Mouse (Mus musculus) thymus, adult 2 months (tissue): ENCODE results near the gene Fam92b. TPM values are rescaled to one million over a fixed set of nuclear protein-coding genes. Genes with fewer than 3 reads are reported as not detected.

Experiments
- DNase-seq: peaks from one replicate; pipeline ENCODE4 v3.0.0; 2021
- H3K27ac ChIP-seq: fragments of 200-500 bp; 2 replicates; pipeline ENCODE4 v1.5.1; 2012; ENCODE audit warnings: low read length, control low read depth; ENCODE audit not compliant: control insufficient read depth, insufficient read depth
- H3K27me3 ChIP-seq: fragments of 200-500 bp; 2 replicates; pipeline ENCODE4 v1.6.1; 2012; ENCODE audit warnings: mild to moderate bottlenecking, low read length, moderate library complexity, mixed read lengths; ENCODE audit not compliant: control insufficient read depth, insufficient read depth
- H3K36me3 ChIP-seq: fragments of 200-500 bp; 2 replicates; pipeline ENCODE4 v1.6.1; 2012; ENCODE audit warnings: mild to moderate bottlenecking, low read length, moderate library complexity; ENCODE audit not compliant: control insufficient read depth, insufficient read depth
- H3K4me1 ChIP-seq: fragments of 200-500 bp; replicated peaks from 2 replicates; pipeline ENCODE4 v1.6.1; 2012; ENCODE audit warnings: low read length; ENCODE audit not compliant: control insufficient read depth, insufficient read depth
- H3K4me3 ChIP-seq: fragments of 200-500 bp; 2 replicates; pipeline ENCODE4 v1.5.1; 2012; ENCODE audit warnings: mild to moderate bottlenecking, low read length, control low read depth, moderate library complexity; ENCODE audit not compliant: control insufficient read depth, insufficient read depth
- CTCF ChIP-seq: fragments of 200-500 bp; IDR thresholded peaks from 2 replicates; pipeline ENCODE4 v1.5.1; 2012; ENCODE audit warnings: mild to moderate bottlenecking, control low read depth, low read length, moderate library complexity, borderline replicate concordance; ENCODE audit not compliant: control insufficient read depth, poor library complexity, insufficient read depth; ENCODE audit errors: extremely low read depth
- POLR2A ChIP-seq: fragments of 200-500 bp; IDR thresholded peaks from 2 replicates; pipeline ENCODE4 v1.6.1; 2012; ENCODE audit warnings: mild to moderate bottlenecking, low read length, control low read depth, moderate library complexity; ENCODE audit not compliant: control insufficient read depth, poor library complexity, insufficient read depth; ENCODE audit errors: extremely low read depth
- WGBS: fragments of 180-500 bp; shearing (Covaris S2); methylation state at CpG from one replicate; pipeline ENCODE4 v1.1.7; 2018; 5-methylcytosine and 5-hydroxymethylcytosine counted together
- polyA plus RNA-seq: library from polyadenylated mRNA; depleted of rRNA; stranded (reverse); fragments of >200 nt; gene quantifications from 2 replicates; pipeline ENCODE4 v1.2.3, GENCODE M21; 2012

Fam92b gene
- polyA plus RNA-seq, 1 experiment = 0.39 TPM

GRCm38 (mm10) chr8:120162404-120162752, 14.9 kb downstream of the Fam92b start:
- no peak overlapping the region for H3K4me3 ChIP-seq
- WGBS = 53% methylated on average over 5 of the region's 5 CpGs

GRCm38 (mm10) chr8:120161658-120162403, 15.4 kb downstream of the Fam92b start:
- H3K27me3 ChIP-seq = no peaks in the 10 kb centered on the region
- no peak overlapping the region for H3K27ac ChIP-seq
- H3K4me3 ChIP-seq = no peak overlapping the region
- H3K4me1 ChIP-seq = no peaks in the 10 kb centered on the region
- H3K36me3 ChIP-seq = no peaks in the 10 kb centered on the region
- DNase-seq = no peak
- WGBS = 96% methylated on average over 16 of the region's 16 CpGs
- TF ChIP-seq CTCF (no peak), POLR2A (no peak)

More at GRCm38 (mm10) chr8:120162404-120162752, 14.9 kb downstream of the Fam92b start:
- no peaks in the 10 kb centered on the region for H3K4me1 ChIP-seq
- no peaks in the 10 kb centered on the region for H3K27me3 ChIP-seq
- H3K36me3 ChIP-seq = no peaks in the 10 kb centered on the region
- TF ChIP-seq CTCF = no peak
- no peak for TF ChIP-seq POLR2A
- DNase-seq = no peak
- H3K27ac ChIP-seq = no peak overlapping the region

GRCm38 (mm10) chr8:120160366-120160765, 16.9 kb downstream of the Fam92b start:
- no peaks in the 10 kb centered on the region for H3K36me3 ChIP-seq
- peaks cover 3% of the 10 kb centered on the region; the same call in 1 of the 2 replicates for H3K4me1 ChIP-seq
- 90% methylated on average over 8 of the region's 8 CpGs for WGBS
- H3K4me3 ChIP-seq = no peak overlapping the region
- no peak overlapping the region for H3K27ac ChIP-seq
- DNase-seq = no peak
- TF ChIP-seq CTCF (no peak), POLR2A (no peak)
- no peaks in the 10 kb centered on the region for H3K27me3 ChIP-seq

DNA sequence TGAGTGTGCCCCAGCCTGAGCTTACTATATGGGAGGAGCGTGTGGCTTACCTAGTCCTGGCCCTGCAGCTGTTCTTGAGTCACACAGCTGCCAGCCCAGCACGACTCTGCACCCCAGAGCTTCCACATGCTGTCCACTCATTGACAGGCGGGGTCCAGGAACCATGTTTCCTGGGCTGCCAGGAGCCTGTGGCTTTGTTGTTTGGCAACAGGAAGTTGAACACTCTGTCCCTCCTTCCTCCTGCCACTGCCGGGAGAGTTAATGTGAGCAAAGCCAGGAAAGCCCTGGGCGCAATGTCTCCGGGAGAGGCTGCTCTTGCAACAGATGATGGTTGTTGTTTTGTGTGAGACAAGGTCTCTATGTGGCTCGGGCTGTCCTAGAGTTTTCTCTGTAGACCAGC, 24.6 kb downstream of the Fam92b start:
- H3K36me3 ChIP-seq = no peaks in the 10 kb centered on the region
- H3K4me3 ChIP-seq = no peak overlapping the region
- no peaks in the 10 kb centered on the region for H3K27me3 ChIP-seq
- 26% methylated on average over 7 of the region's 7 CpGs for WGBS
- H3K4me1 ChIP-seq = peaks cover 13% of the 10 kb centered on the region
- H3K27ac ChIP-seq = no peak overlapping the region
- TF ChIP-seq CTCF (no peak), POLR2A (no peak)
- no peak for DNase-seq

- TF ChIP-seq POLR2A (no peak), CTCF (no peak)
- 93% methylated on average over 9 of the region's 9 CpGs for WGBS
- no peak overlapping the region for H3K4me3 ChIP-seq
- peaks cover 11% of the 10 kb centered on the region for H3K4me1 ChIP-seq
- DNase-seq = no peak
- no peaks in the 10 kb centered on the region for H3K36me3 ChIP-seq
- H3K27ac ChIP-seq = no peak overlapping the region
- no peaks in the 10 kb centered on the region for H3K27me3 ChIP-seq
These were observed 26.1 kb downstream of the Fam92b start for GRCm38 (mm10) chr8:120151151-120151550.

DNA sequence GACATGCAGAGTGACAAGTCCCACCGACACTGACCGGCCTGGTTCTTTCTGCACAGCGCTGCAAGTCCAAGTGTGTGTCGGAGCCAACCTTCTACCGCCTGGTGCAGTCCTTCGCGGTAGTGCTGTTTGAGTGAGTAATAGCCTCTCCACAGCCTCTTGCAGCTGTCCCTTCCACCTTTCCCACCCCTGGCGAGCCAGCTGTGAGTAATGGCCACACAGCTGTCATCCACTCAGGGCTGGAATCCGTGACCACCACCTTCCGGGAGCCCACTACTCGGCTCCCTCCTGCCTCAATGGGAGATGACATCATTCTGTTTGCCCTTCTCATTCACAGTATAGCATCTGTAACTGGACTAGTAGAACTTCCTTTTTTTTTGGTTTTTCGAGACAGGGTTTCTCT, 27.2 kb downstream of the Fam92b start:
- Histone ChIP-seq H3K4me1 (peaks cover 10% of the 10 kb centered on the region), H3K27me3 (no peaks in the 10 kb centered on the region), H3K27ac (no peak overlapping the region), H3K36me3 (no peaks in the 10 kb centered on the region), H3K4me3 (no peak overlapping the region)
- no peak for DNase-seq
- TF ChIP-seq POLR2A = no peak
- no peak for TF ChIP-seq CTCF
- WGBS = 77% methylated on average over 12 of the region's 12 CpGs

GRCm38 (mm10) chr8:120146051-120146450, 31.2 kb downstream of the Fam92b start:
- no peak overlapping the region for H3K4me3 ChIP-seq
- H3K36me3 ChIP-seq = no peaks in the 10 kb centered on the region
- TF ChIP-seq CTCF (no peak), POLR2A (no peak)
- no peak overlapping the region for H3K27ac ChIP-seq
- WGBS = 97% methylated on average over 1 of the region's 1 CpGs
- no peak for DNase-seq
- H3K4me1 ChIP-seq = no peaks in the 10 kb centered on the region
- H3K27me3 ChIP-seq = no peaks in the 10 kb centered on the region
